Mouse (Mus musculus) left cerebral cortex, postnatal 10 days (tissue): ENCODE results near the gene Gse1. TPM values are rescaled to one million over a fixed set of nuclear protein-coding genes. Genes with fewer than 3 reads are reported as not detected.

ENCODE experiments used
- DNase-seq, 2 experiments: peaks; one replicate each; pipeline ENCODE4 v3.0.0; 2021 to 2022; ENCODE audit warnings: low spot score in 2 of 2, mixed read lengths in 1 of 2; ENCODE audit errors: extremely low spot score in 1 of 2
- intact Hi-C: fragments of 180-260 bp; cut with DNase I; formaldehyde crosslinking; loops from one replicate; pipeline ENCODE4 v1.15.1; 2025
- total RNA-seq, 2 experiments: library from RNA; stranded (reverse); gene quantifications; 2 replicates each; pipeline ENCODE4 v1.2.3; 2021

Gene Gse1
- total RNA-seq, 2 experiments from 2014 or later = 41.7 to 45.3 TPM

DNA sequence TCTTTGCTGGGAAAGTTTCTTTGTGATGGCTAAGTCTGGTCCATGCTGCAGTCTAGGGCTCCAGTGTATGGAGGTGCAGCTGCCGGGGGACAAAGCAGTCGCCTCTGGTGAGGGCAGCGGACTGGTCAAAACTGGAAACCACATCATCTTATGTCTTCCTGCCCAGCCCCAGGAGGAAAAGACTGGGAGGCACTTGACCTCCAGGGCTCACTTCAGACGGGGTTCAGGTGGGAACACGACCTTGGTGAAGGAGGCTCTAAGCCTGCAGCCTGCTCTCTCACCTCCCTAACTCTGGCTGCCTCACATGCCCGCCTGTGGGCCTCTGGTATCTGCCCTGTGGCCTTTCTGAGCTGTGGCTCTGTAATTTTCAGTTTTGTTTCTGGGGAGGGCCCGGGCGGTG lies 305.8 kb downstream of the Gse1 start:
- intact Hi-C loops = no loop called here
- DNase-seq = no peak

- peak in 1 of 2 experiments; percentile 85 for DNase-seq
- intact Hi-C loops = loop anchor here (5.0 kb wide), 3 partner anchors 127 to 247 kb away; no protein-coding TSS in a partner anchor
Observed at GRCm38 (mm10) chr8:120534504-120535368, 306.5 kb downstream of the Gse1 start.

GRCm38 (mm10) chr8:120535452-120536305 lies 307.4 kb downstream of the Gse1 start:
- intact Hi-C loops = loop anchor here (5.0 kb wide), 3 partner anchors 128 to 248 kb away; no protein-coding TSS in a partner anchor

GRCm38 (mm10) chr8:120536306-120537206 lies 308.3 kb downstream of the Gse1 start:
- intact Hi-C loops = loop anchor here (5.0 kb wide), 3 partner anchors 129 to 249 kb away; no protein-coding TSS in a partner anchor
- peak in 1 of 2 experiments; percentile 64 for DNase-seq

More at GRCm38 (mm10) chr8:120535452-120536305, 307.4 kb downstream of the Gse1 start:
- peak in 1 of 2 experiments; percentile 82 for DNase-seq

- intact Hi-C loops = loop anchor here (5.0 kb wide), 3 partner anchors 130 to 250 kb away; no protein-coding TSS in a partner anchor
- DNase-seq = peak in 1 of 2 experiments; percentile 82
Observed at GRCm38 (mm10) chr8:120537207-120537817, 309.1 kb downstream of the Gse1 start.

GRCm38 (mm10) chr8:120537818-120538396 lies 309.7 kb downstream of the Gse1 start:
- DNase-seq = peak in 1 of 2 experiments; percentile 79
- intact Hi-C loops = loop anchor here (5.0 kb wide), 3 partner anchors 131 to 251 kb away; no protein-coding TSS in a partner anchor

GRCm38 (mm10) chr8:120538397-120539240 lies 310.4 kb downstream of the Gse1 start:
- intact Hi-C loops = loop anchor here (5.0 kb wide), 3 partner anchors 131 to 251 kb away; no protein-coding TSS in a partner anchor
- DNase-seq = peak in 1 of 2 experiments; percentile 79

GRCm38 (mm10) chr8:120539381-120539774 lies 311.1 kb downstream of the Gse1 start:
- DNase-seq = peak in 1 of 2 experiments; percentile 63

GRCm38 (mm10) chr8:120539775-120540625 lies 311.7 kb downstream of the Gse1 start:
- DNase-seq = no peak
- intact Hi-C loops = loop anchor here (5.0 kb wide), 3 partner anchors 133 to 253 kb away; no protein-coding TSS in a partner anchor

More at GRCm38 (mm10) chr8:120539381-120539774, 311.1 kb downstream of the Gse1 start:
- intact Hi-C loops = loop anchor here (5.0 kb wide), 3 partner anchors 132 to 252 kb away; no protein-coding TSS in a partner anchor

DNA sequence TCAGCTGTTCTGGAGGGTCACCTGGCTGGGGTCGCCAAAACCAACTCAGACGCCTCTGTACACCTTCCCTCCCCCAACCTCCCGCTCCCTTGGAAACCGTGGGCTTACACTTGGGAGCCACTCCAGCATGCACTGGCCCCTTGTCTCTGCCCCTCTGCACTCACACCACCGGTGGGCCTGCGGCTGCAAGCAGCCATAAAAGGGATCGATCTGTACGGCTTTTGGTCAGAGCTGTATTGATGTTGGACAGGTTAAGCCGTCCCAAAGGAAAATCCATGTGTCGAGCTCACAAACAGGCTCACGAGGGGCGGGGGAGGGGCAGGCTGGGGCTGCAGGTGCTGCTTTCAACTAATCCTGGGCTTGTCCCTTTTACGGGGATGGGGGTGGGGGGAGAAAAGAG lies 314.7 kb downstream of the Gse1 start:
- intact Hi-C loops = no loop called here
- no peak for DNase-seq

DNA sequence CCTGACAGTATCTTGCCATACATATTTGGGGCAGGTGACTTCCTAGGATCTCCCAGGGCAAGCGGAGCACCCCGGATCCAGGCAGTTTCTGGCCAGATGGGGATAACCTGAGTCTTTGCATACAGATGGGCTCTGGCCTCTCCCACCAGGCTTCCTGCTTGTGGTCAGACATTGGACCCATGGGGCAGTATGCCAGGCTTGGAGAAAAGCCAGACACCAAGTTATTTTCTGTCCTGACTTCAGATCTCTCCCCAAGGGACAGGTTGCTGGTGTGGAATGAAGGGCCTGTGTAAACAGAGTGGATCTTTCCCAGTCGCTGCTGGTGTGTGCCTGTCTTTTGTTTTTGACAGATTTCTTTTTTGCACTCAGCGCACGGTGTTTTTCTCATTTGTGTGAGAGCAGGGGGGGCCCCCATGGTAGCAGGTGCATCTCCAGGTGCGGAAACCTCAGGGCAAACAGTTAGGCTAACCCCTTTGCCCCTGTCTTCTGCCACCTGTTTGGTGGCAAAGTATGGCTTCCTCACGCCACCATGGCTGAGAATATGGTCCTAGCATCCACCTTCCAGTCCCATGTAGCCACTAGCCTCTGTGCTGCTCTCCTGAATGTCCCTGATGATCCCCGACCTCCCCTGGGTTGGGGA lies 315.3 kb downstream of the Gse1 start:
- DNase-seq = no peak
- intact Hi-C loops = no loop called here

GRCm38 (mm10) chr8:120544155-120544554 lies 315.9 kb downstream of the Gse1 start:
- intact Hi-C loops = no loop called here
- no peak for DNase-seq

DNA sequence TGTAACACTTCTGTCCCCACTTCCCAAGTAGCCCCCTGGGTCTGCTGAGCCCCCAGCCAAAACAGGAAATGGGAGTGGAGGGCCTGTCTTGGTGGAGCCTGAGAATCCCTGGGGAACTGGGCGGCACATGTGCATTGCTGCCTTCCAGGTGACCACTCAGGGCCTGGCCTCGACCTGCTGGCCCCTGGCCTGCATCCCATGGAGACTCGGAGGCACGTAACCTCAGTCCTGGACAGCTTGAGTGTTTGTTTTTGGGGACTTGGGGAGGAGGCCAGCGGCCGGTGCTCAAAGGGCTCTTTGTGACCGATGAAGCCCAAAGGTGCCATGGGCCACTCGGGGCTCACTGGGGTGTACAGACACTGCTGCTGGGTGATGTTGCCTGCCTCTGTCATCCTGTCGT lies 319.3 kb downstream of the Gse1 start:
- DNase-seq = no peak
- intact Hi-C loops = no loop called here

- DNase-seq = no peak
Observed at GRCm38 (mm10) chr8:120548313-120548761, 320.1 kb downstream of the Gse1 start.

More at GRCm38 (mm10) chr8:120548313-120548761, 320.1 kb downstream of the Gse1 start:
- intact Hi-C loops = no loop called here
